Mouse (Mus musculus) embryonic fibroblast, embryonic 13.5 days (primary cell): ENCODE data around the gene Rufy3.

Experiments
- CTCF ChIP-seq: IDR thresholded peaks from 2 replicates; pipeline ENCODE4 v1.5.1; 2011; ENCODE audit warnings: mild to moderate bottlenecking, control low read depth, low read length, moderate library complexity, borderline replicate concordance; ENCODE audit not compliant: insufficient read depth
- POLR2A ChIP-seq: IDR thresholded peaks from 2 replicates; pipeline ENCODE4 v1.6.1; 2011; ENCODE audit warnings: low read depth, mild to moderate bottlenecking, control low read depth, low read length, moderate library complexity

GRCm38 (mm10) chr5:88688583-88689187 lies 123.8 kb downstream of the Rufy3 start:
- TF ChIP-seq CTCF, result no peak
- no peak for TF ChIP-seq POLR2A
